Mouse (Mus musculus) hindbrain, embryonic 12.5 days (tissue): ENCODE results near the gene Dmp1. TPM values are rescaled to one million over a fixed set of nuclear protein-coding genes. Genes with fewer than 3 reads are reported as not detected.

Source experiments
- polyA plus RNA-seq: library from polyadenylated mRNA; unstranded; fragments of >200 nt; fragmentation: Nextera tagmentation; extraction: Ambion mirVana; gene quantifications from 2 replicates; pipeline ENCODE4 v1.2.1, GENCODE M21; 2016

Gene Dmp1
- polyA plus RNA-seq, 1 experiment from 2014 or later: 0.50 TPM

Other genes with a start within 250 kb of the Dmp1 start
- gene Hsd17b13, start 225.2 kb upstream of the Dmp1 start, polyA plus RNA-seq: not detected in 2 replicates
- gene Hsd17b11, start 180.7 kb upstream of the Dmp1 start, polyA plus RNA-seq: 2.2 and 2.4 TPM in 2 replicates
- 64.7 and 70.4 TPM in 2 replicates for gene Nudt9, start 156.3 kb upstream of the Dmp1 start, polyA plus RNA-seq
- gene Gm17660, start 125.0 kb upstream of the Dmp1 start, polyA plus RNA-seq: not detected in 2 replicates
- gene Sparcl1, start 88.9 kb upstream of the Dmp1 start, polyA plus RNA-seq: 78.8 and 85.8 TPM in 2 replicates
- gene Dspp, start 31.9 kb upstream of the Dmp1 start, polyA plus RNA-seq: not detected in 2 replicates
- gene Ibsp, start 96.6 kb downstream of the Dmp1 start, polyA plus RNA-seq: 0.14 TPM in 1 of 2 replicates, not detected in the other
- not detected in 2 replicates for gene Mepe, start 122.7 kb downstream of the Dmp1 start, polyA plus RNA-seq
- 34.9 and 36.0 TPM in 2 replicates for gene Spp1, start 232.5 kb downstream of the Dmp1 start, polyA plus RNA-seq